ENCODE assay signal across 20 mouse cellular contexts in genomic region chr7:139145891-139146290, GRCm38 (mm10).
DNase-seq lines count a peak whose midpoint lies in the region; ATAC-seq and TF ChIP-seq lines count a peak whose summit lies in the region.
"Had no signal": no experiment of that assay in that cellular context is flagged by ENCODE, and none has a peak within 500 bp of the region (broad histone marks: within the 10 kb centered on the region; RNA-seq: fewer than 3 reads in every experiment).

No protein-coding gene starts in this region.

- no peaks in the 10 kb centered on the region for H3K9me3 ChIP-seq in heart, embryonic 12.5 days (replicated peaks)
- no peaks in the 10 kb centered on the region for H3K9me3 ChIP-seq in lung, postnatal 0 days (ENCODE audit: low read length)
- H3K9me3 ChIP-seq: forebrain, embryonic 15.5 days; liver, embryonic 13.5 days; lung, embryonic 15.5 days; neural tube, embryonic 13.5 days had no signal

- ATAC-seq in heart, embryonic 12.5 days (ENCODE audit: insufficient number of reproducible peaks, low FRiP score): no peak
- ATAC-seq in lung, postnatal 0 days: 0 out of 2 replicates have a peak, but pooled peaks have one; percentile 23
- ATAC-seq: CD4-positive, CD25-positive, alpha-beta regulatory T cell, adult 4 months; forebrain, embryonic 15.5 days had no signal

- no peak for TF ChIP-seq POLR2A in olfactory bulb, adult 2 months (IDR thresholded peaks at IDR 0.05; ENCODE audit: insufficient read depth, low read depth, low read length)

- no peak overlapping the region for H3K9ac ChIP-seq in heart, embryonic 12.5 days
- H3K9ac ChIP-seq in lung, postnatal 0 days (replicated peaks; ENCODE audit: low read depth): no peak overlapping the region
- H3K9ac ChIP-seq: forebrain, embryonic 15.5 days; liver, embryonic 13.5 days; lung, embryonic 15.5 days; neural tube, embryonic 13.5 days had no signal

- no peak for TF ChIP-seq EP300 in lung, postnatal 0 days (IDR thresholded peaks at IDR 0.05)

- no peak overlapping the region for H3K4me2 ChIP-seq in heart, embryonic 12.5 days
- no peak overlapping the region for H3K4me2 ChIP-seq in lung, postnatal 0 days (replicated peaks; ENCODE audit: low read depth, low read length)
- H3K4me2 ChIP-seq: forebrain, embryonic 15.5 days; liver, embryonic 13.5 days; lung, embryonic 15.5 days; neural tube, embryonic 13.5 days had no signal

- no peak overlapping the region for H3K4me3 ChIP-seq in heart, embryonic 12.5 days
- H3K4me3 ChIP-seq in lung, postnatal 0 days (ENCODE audit: low read depth, low read length): no peak overlapping the region
- H3K4me3 ChIP-seq in olfactory bulb, adult 2 months (ENCODE audit: insufficient read depth, low read depth, low read length): no peak overlapping the region
- no peak overlapping the region for H3K4me3 ChIP-seq in gastrocnemius, adult 2 months
- H3K4me3 ChIP-seq: forebrain, embryonic 15.5 days; liver, embryonic 13.5 days; lung, embryonic 15.5 days; megakaryocyte, embryonic 14.5 days; neural tube, embryonic 13.5 days had no signal

- TF ChIP-seq CTCF in lung, postnatal 0 days (IDR thresholded peaks at IDR 0.05): no peak
- TF ChIP-seq CTCF in olfactory bulb, adult 2 months (IDR thresholded peaks at IDR 0.05; ENCODE audit: insufficient read depth, low read depth, low read length): no peak
- no peak for TF ChIP-seq CTCF in gastrocnemius, adult 2 months (IDR thresholded peaks at IDR 0.05)

- intact Hi-C loops in gastrocnemius, adult 2 months (cut with DNase I): no loop called here

- H3K27ac ChIP-seq in heart, embryonic 12.5 days (ENCODE audit: poor library complexity, severe bottlenecking): no peak overlapping the region
- no peak overlapping the region for H3K27ac ChIP-seq in lung, postnatal 0 days (ENCODE audit: low read length)
- peak overlapping the region; percentile 81 for H3K27ac ChIP-seq in olfactory bulb, adult 2 months (ENCODE audit: insufficient read depth, low read depth, low read length)
- H3K27ac ChIP-seq in gastrocnemius, adult 2 months: no peak overlapping the region
- H3K27ac ChIP-seq: forebrain, embryonic 15.5 days; liver, embryonic 13.5 days; lung, embryonic 15.5 days; neural tube, embryonic 13.5 days had no signal

- H3K4me1 ChIP-seq in heart, embryonic 12.5 days (replicated peaks): peaks cover 6% of the 10 kb centered on the region; the same call in 1 of the 2 replicates
- 0 out of 2 replicates have a peak, but pooled peaks cover 2% of the 10 kb centered on the region for H3K4me1 ChIP-seq in lung, postnatal 0 days (ENCODE audit: insufficient read depth, low read depth, low read length)
- H3K4me1 ChIP-seq in olfactory bulb, adult 2 months (ENCODE audit: control insufficient read depth, insufficient read depth, low read length): peaks cover 80% of the 10 kb centered on the region
- H3K4me1 ChIP-seq: liver, embryonic 13.5 days had no signal

- H3K27me3 ChIP-seq in heart, embryonic 12.5 days (replicated peaks): peaks cover 26% of the 10 kb centered on the region
- H3K27me3 ChIP-seq in lung, postnatal 0 days (replicated peaks; ENCODE audit: insufficient read depth, low read length): no peaks in the 10 kb centered on the region
- H3K27me3 ChIP-seq: forebrain, embryonic 15.5 days; lung, embryonic 15.5 days; neural tube, embryonic 13.5 days had no signal

- no peaks in the 10 kb centered on the region for H3K36me3 ChIP-seq in heart, embryonic 12.5 days
- no peaks in the 10 kb centered on the region for H3K36me3 ChIP-seq in lung, postnatal 0 days (ENCODE audit: insufficient read depth, low read length)
- H3K36me3 ChIP-seq: forebrain, embryonic 15.5 days; G1E; liver, embryonic 13.5 days; lung, embryonic 15.5 days; neural tube, embryonic 13.5 days had no signal

- WGBS in heart, embryonic 12.5 days: 21% methylated on average over 7 of the region's 7 CpGs
- WGBS in lung, postnatal 0 days: 44% methylated on average over 7 of the region's 7 CpGs
- WGBS in olfactory bulb, adult 2 months: 33% methylated on average over 7 of the region's 7 CpGs

- peak; percentile 19 for DNase-seq in heart, adult 8-10 months (ENCODE audit: low spot score)
- DNase-seq in lung, postnatal 0 days (ENCODE audit: low spot score): no peak
- no peak for DNase-seq in lung, postnatal 36 days
- DNase-seq in brain, adult 2 months (ENCODE audit: low read depth, low spot score): peak; percentile 78
- DNase-seq in gastrocnemius, adult 2 months: no peak
- DNase-seq: adrenal gland, postnatal 10 days; cerebellum, adult 8-10 months; embryo, embryonic 11 days; kidney, adult 8-10 months; liver, embryonic 13.5 days; right cerebral cortex, postnatal 25 days; thymus, postnatal 36 days had no signal

Comparison
In these comparisons a context has a peak if more than half of its experiments do, and no peak if none do; other contexts are left out.
1. DNase-seq: peak in heart, adult 8-10 months (single experiment) and brain, adult 2 months (single experiment); none in lung, postnatal 0 days (single experiment), lung, postnatal 36 days (single experiment) and gastrocnemius, adult 2 months (single experiment).